Mouse (Mus musculus) olfactory bulb, adult 2 months (tissue): Measurements from ENCODE around the gene Rgs9. TPM values are rescaled to one million over a fixed set of nuclear protein-coding genes. Genes with fewer than 3 reads are reported as not detected.
A peak's percentile ranks its signal among the peaks of the same experiment; 100 is the strongest.

Experiments
- H3K27ac ChIP-seq: fragments of 200-500 bp; 2 replicates; pipeline ENCODE4 v1.5.1; 2012; ENCODE audit warnings: low read depth, low read length; ENCODE audit not compliant: insufficient read depth
- H3K4me1 ChIP-seq: fragments of 200-500 bp; 2 replicates; pipeline ENCODE4 v1.6.1; 2012; ENCODE audit warnings: low read length; ENCODE audit not compliant: control insufficient read depth, insufficient read depth
- H3K4me3 ChIP-seq: fragments of 200-500 bp; 2 replicates; pipeline ENCODE4 v1.5.1; 2012; ENCODE audit warnings: mild to moderate bottlenecking, low read depth, low read length, moderate library complexity; ENCODE audit not compliant: insufficient read depth
- CTCF ChIP-seq: fragments of 200-500 bp; IDR thresholded peaks from 2 replicates; pipeline ENCODE4 v1.5.1; 2012; ENCODE audit warnings: low read depth, mild to moderate bottlenecking, low read length, moderate library complexity; ENCODE audit not compliant: insufficient read depth
- POLR2A ChIP-seq: fragments of 200-500 bp; IDR thresholded peaks from 2 replicates; pipeline ENCODE4 v1.6.1; 2012; ENCODE audit warnings: mild to moderate bottlenecking, low read depth, low read length, moderate library complexity; ENCODE audit not compliant: insufficient read depth
- WGBS: fragments of 180-500 bp; shearing (Covaris S2); methylation state at CpG from one replicate; pipeline ENCODE4 v1.1.7; 2018; 5-methylcytosine and 5-hydroxymethylcytosine counted together
- polyA plus RNA-seq: library from polyadenylated mRNA; stranded (reverse); fragments of >200 nt; gene quantifications from 2 replicates; pipeline ENCODE4 v1.2.4, GENCODE M21; 2012; ENCODE audit warnings: low replicate concordance; ENCODE audit not compliant: missing spikeins, insufficient read depth, insufficient read length

Gene Rgs9
- polyA plus RNA-seq, 1 experiment, result not detected

DNA sequence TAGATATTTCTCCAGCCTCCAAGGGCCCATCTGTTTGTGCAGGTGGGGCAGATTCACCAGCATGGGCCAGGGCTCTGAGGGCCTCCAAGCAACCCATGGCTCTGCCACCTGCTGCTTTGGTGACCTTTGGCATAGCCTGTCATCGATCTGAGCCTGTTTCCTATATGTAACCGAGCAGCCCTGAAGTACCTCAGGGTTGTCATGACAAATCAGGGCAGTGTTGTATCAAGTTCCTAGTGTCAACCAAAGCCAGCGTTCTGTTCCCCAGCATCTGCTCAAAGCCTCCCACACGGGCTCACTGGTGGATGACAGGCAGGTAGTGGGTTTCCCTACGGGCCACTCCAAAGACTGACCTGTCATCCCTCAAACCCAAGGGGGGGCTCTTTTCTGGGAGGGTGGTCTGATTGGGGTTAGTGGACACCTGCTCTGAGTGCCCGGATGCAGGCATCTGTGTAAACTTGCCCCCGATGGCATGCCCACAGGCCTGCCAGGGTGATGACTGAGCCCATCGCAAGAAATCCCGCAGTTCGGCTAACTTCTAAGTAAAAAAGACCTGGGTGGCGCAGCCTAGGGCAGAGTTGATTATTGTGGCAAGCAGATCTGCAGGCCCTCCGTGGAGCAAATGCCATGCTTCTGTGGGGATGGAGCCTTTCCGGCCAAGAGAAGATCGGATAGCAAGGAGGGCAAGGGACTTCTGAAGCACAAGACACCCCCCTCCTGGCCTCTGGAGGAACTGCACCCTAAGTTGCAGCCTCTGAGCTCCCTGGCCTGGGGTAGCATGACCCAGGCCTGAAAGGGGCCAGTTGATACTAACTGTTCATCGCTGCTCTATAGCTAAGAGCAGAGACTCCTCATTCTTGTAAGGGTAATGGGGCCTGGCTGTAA, 105.0 kb downstream of the Rgs9 start:
- WGBS, result 53% methylated on average over 15 of the region's 15 CpGs
- Histone ChIP-seq H3K27ac (no peak overlapping the region), H3K4me3 (no peak overlapping the region), H3K4me1 (peaks cover 4% of the 10 kb centered on the region; the same call in 1 of the 2 replicates)
- TF ChIP-seq CTCF, result peak; percentile 95
- no peak for TF ChIP-seq POLR2A

DNA sequence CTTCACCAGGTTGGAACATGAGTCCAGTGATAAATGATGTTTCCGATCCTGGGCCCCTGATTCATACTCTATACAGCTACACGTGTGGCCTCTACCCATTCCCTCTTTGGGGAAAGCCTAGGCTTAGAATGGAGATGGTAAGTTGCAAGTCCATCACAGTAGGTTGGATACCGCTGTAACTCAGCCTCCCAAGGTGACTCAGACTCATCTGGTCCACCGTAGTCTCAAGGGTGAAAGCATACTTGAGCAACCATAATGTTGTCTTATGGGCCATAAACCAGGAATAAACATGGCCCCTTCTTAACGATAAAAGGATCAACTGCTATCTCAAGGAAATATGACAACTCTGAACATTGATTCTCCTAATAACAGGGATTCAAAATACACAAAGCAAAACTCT, 109.7 kb downstream of the Rgs9 start:
- H3K4me3 ChIP-seq, result no peak overlapping the region
- WGBS, result 93% methylated on average over 5 of the region's 5 CpGs
- peaks cover 4% of the 10 kb centered on the region; the same call in 1 of the 2 replicates for H3K4me1 ChIP-seq
- no peak overlapping the region for H3K27ac ChIP-seq
- TF ChIP-seq CTCF, result no peak
- no peak for TF ChIP-seq POLR2A

DNA sequence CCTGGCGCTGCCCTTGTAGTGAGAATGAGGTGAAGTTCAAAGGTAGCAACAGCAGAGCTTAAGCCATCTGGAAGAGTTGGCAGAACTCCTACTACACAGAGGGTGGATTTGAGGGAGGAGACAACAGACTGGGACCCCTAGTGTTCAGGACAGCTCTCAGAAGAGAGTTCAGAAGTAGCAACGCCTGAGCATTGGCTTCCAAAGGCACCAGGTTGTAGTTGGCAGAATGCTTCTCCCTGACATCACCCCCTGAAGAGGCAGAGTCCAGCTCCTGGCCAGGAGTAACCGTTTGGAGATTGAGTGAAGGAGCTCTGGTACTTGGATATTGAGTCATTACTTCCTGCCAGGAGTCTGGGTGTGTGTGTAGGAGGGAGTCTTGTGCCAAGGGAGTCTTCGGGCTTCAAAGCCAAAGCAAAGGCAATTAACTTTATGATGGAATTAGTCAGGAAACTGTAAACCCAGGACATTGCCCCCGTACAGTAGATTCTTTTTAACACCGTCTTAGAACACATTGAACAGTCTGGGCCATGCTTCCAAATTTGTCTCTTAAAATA, 110.2 kb downstream of the Rgs9 start:
- Histone ChIP-seq H3K27ac (no peak overlapping the region), H3K4me1 (no peaks in the 10 kb centered on the region), H3K4me3 (no peak overlapping the region)
- 70% methylated on average over 6 of the region's 6 CpGs for WGBS
- TF ChIP-seq CTCF (no peak), POLR2A (no peak)

DNA sequence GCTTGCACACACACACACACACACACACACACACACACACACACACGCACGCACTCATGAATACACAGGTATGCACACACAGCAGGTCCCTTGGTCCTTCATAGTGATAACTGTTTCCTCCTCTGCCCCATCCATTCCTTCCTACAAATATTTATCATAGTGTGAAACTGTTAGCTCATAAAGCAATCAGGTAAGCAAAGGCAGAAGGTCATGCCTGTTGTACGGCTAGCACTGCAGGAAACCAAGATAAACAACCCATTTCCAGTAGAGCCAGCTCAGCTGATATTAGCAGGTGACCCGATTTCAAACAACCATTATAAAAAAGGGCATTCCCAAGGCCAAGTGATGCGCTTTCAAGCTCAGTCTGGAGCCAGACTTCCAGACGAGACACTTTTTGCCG, 116.8 kb downstream of the Rgs9 start:
- H3K4me1 ChIP-seq, result peaks cover 2% of the 10 kb centered on the region
- no peak overlapping the region for H3K4me3 ChIP-seq
- 92% methylated on average over 7 of the region's 7 CpGs for WGBS
- H3K27ac ChIP-seq, result no peak overlapping the region
- TF ChIP-seq CTCF, result no peak
- no peak for TF ChIP-seq POLR2A

DNA sequence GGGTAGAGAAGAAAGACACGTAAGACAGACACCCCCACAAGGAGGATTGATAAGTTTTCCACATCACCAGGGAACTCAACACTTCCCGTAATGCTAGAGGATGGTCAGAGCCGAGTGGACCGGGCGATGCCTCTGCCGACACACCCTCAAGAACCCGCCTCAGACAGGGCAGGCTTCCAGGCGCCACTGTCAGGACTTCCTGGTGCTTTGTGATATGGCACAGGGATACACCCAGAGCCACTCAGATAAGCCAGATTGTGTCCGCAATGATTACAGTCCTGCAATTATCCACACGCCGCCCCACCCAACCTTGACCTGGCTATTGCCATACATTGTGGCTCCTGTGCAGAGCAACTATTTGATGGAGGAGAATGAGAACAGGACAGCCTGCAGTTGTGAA, 117.6 kb downstream of the Rgs9 start:
- WGBS, result 93% methylated on average over 11 of the region's 11 CpGs
- Histone ChIP-seq H3K27ac (no peak overlapping the region), H3K4me1 (peaks cover 2% of the 10 kb centered on the region), H3K4me3 (no peak overlapping the region)
- TF ChIP-seq CTCF (no peak), POLR2A (no peak)

DNA sequence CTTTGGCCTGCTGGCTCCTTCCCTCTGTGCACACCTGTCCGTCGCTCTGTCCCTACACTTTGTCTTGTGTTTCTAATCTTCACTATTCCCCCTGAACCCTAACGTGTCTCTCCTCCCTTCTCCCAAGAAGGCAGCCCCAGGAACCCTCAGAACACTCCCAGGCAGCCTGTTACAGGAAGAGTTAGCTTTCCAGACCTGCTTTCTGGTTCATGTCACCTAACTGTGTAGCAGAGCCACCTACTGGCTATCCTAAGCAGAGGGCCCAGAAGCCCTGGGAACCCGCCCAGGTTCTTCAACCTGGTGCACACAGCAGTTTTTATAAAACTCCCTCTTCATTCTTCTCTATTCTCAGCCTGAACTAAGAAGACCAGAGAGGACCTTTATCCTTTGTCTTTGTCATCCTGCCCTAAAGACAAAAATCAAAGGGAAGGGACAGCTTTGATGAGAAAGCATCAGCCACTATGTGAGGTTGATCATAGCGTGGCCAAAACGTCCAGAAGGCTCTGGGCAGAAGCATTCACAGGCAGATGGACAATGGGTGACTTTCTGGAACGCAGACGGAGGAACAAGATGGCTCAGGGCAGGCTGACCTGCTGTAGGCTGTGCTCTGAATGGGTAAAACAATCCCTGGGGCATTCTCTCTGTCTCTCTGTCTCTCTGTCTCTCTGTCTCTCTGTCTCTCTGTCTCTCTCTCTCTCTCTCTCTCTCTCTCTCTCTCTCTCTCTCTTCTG, 119.0 kb downstream of the Rgs9 start:
- TF ChIP-seq CTCF, result no peak
- TF ChIP-seq POLR2A, result no peak
- H3K4me1 ChIP-seq, result peaks cover 2% of the 10 kb centered on the region
- H3K4me3 ChIP-seq, result no peak overlapping the region
- WGBS, result 58% methylated on average over 8 of the region's 8 CpGs
- H3K27ac ChIP-seq, result no peak overlapping the region

DNA sequence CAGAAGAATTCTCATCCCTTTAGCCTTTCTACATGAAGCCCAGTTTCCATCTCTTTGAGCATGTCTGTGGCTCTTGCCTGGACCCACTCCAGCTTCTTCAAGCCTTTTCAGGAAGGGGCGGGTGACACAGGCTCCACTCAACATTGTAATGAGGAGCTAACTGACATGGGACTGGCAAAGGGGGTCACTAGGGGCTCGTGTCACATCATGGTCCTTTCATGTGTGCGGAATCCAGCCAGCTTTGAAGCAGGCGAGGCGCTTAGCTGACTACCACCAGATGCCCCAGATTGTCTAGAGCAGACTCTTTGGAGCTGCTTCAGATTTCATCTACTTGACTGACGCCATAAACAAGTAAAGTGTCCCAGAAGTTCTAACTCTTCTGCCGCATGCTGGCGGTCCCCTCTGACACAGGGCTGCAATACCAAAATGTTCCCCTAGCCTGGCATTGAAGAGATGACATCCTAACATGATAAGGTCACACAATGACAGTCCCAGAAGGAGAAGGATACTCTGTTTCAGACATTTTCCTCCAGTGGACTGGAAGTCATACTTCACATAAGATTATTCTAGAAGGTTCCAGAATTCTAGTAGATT, 122.5 kb downstream of the Rgs9 start:
- no peak overlapping the region for H3K27ac ChIP-seq
- TF ChIP-seq CTCF, result no peak
- TF ChIP-seq POLR2A, result no peak
- no peak overlapping the region for H3K4me3 ChIP-seq
- peaks cover 2% of the 10 kb centered on the region for H3K4me1 ChIP-seq
- 89% methylated on average over 8 of the region's 8 CpGs for WGBS

Other genes with a start within 250 kb of the Rgs9 start
- gene E030025P04Rik, start 153.8 kb downstream of the Rgs9 start, polyA plus RNA-seq, result not detected in 2 replicates
- gene Gna13, start 64.7 kb upstream of the Rgs9 start, polyA plus RNA-seq, result not detected in 2 replicates
- gene 9930022D16Rik, start 115.8 kb upstream of the Rgs9 start, polyA plus RNA-seq, result not detected in 2 replicates
- gene Amz2, start 127.8 kb upstream of the Rgs9 start, polyA plus RNA-seq, result not detected in 2 replicates
- not detected in 2 replicates for gene Arsg, start 175.2 kb upstream of the Rgs9 start, polyA plus RNA-seq
- gene Slc16a6, start 175.5 kb upstream of the Rgs9 start, polyA plus RNA-seq, result not detected in 2 replicates